Mouse (Mus musculus) embryonic fibroblast, embryonic 13.5 days (primary cell): Measurements from ENCODE around the gene Krt88. TPM values are rescaled to one million over a fixed set of nuclear protein-coding genes. Genes with fewer than 3 reads are reported as not detected.

Experiments
- H3K27ac ChIP-seq: 2 replicates; pipeline ENCODE4 v1.5.1; 2012; ENCODE audit warnings: low read length, control low read depth, inconsistent platforms; ENCODE audit not compliant: insufficient read depth
- H3K4me1 ChIP-seq: 2 replicates; pipeline ENCODE4 v1.6.1; 2011; ENCODE audit warnings: low read length; ENCODE audit not compliant: control insufficient read depth, insufficient read depth
- H3K4me3 ChIP-seq: 2 replicates; pipeline ENCODE4 v1.5.1; 2011; ENCODE audit warnings: mild to moderate bottlenecking, control low read depth, low read length; ENCODE audit not compliant: insufficient read depth
- CTCF ChIP-seq: IDR thresholded peaks from 2 replicates; pipeline ENCODE4 v1.5.1; 2011; ENCODE audit warnings: mild to moderate bottlenecking, control low read depth, low read length, moderate library complexity, borderline replicate concordance; ENCODE audit not compliant: insufficient read depth
- POLR2A ChIP-seq: IDR thresholded peaks from 2 replicates; pipeline ENCODE4 v1.6.1; 2011; ENCODE audit warnings: low read depth, mild to moderate bottlenecking, control low read depth, low read length, moderate library complexity
- polyA plus RNA-seq: library from polyadenylated mRNA; stranded (reverse); fragments of >200 nt; gene quantifications from 2 replicates; pipeline ENCODE4 v1.2.4, GENCODE M21; 2011; ENCODE audit warnings: low read depth; ENCODE audit not compliant: missing spikeins, insufficient read length

The Krt88 gene
- polyA plus RNA-seq, 1 experiment: not detected

DNA sequence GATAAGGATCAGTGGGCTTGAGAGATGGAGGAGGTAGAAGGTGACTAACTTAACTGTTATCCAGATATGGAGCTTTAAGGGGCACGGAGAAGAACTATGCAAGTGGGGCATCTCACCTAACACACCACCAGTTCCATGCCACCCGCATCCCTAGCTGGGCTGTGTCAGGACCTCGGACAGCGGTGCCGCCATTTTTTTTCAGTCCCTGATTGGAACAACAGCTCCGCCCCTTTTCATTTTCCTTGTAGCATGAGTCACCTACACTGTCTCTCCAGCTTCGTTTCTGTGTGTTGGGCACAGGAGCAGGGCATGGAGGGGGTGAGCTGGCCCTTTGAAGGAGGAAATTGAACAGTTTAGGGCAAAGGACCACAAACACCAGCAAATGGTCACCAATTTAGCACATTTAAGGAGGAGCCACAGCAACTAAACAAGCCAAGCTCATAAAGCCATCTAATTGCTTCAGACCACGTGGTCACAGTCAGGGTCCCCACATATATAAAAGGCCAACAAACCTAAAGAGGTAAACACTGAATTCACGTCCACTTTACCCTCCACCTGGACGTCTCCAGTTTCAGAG, 25.5 kb downstream of the Krt88 start, which contains the start of gene Krt86:
Gene Krt86, plus strand, starts transcription at position 527 of the 577 bp plus-strand sequence.
- Histone ChIP-seq H3K4me1 (no peaks in the 10 kb centered on the region), H3K27ac (no peak within 1 kb of the TSS), H3K4me3 (no peak within 1 kb of the TSS)
- no peak for TF ChIP-seq POLR2A
- no peak for TF ChIP-seq CTCF

DNA sequence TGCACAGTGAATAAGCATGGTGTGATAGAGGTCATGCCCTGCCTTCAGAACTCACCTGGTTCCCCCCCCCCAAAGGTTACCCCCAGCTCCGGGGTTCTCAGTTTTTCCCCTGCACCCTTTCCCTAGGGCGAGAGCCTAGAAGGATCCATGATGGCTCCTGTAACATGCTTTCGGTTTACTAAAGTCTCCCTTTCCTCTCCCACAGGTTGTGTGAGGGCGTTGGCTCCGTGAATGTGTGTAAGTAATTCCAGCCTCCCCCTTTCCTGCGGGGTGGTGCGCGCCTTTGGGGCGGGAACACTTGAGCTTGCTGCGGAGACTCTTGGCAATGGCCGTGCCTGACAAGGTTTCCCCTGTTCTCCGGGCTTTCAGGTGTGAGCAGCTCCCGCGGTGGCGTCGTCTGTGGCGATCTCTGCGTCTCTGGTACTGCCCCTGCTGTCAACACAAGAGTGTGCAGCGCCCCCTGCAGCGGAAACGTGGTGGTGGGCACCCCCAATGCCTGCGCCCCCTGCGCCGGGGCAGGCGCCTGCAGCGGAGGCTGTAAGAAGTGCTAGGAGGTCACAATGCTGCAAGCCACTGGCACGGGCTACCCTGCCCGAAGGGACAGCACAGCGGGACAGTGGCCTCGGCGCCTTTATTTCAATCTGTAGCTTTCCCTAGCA, 31.6 kb downstream of the Krt88 start:
- Histone ChIP-seq H3K4me3 (peak overlapping the region; percentile 7; the same call in 1 of the 2 replicates), H3K27ac (no peak overlapping the region), H3K4me1 (no peaks in the 10 kb centered on the region)
- TF ChIP-seq POLR2A (no peak), CTCF (peak; percentile 43; the same call in 1 of the 2 replicates)

DNA sequence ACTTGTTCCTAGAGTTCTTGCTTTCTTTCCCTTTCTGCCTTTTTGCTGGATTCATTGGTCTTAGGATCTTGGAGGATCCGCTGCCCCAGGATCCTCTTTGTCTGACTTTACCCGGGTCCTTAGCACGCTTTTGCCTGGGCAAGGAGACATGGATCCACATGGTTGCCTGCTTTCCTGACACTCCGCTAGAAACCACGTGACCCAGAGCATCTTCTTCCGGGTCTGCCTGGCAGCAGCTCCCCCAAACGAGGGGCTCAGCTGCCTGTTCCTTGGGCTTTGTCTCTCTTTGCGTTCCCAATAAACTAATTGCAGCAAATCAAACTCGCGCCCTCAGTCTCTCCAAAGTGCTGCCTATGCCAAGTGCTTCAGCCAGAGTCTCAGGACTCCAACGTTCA, 32.1 kb downstream of the Krt88 start:
- no peak for TF ChIP-seq POLR2A
- no peak for TF ChIP-seq CTCF
- H3K27ac ChIP-seq: no peak overlapping the region
- no peaks in the 10 kb centered on the region for H3K4me1 ChIP-seq
- H3K4me3 ChIP-seq: no peak overlapping the region

DNA sequence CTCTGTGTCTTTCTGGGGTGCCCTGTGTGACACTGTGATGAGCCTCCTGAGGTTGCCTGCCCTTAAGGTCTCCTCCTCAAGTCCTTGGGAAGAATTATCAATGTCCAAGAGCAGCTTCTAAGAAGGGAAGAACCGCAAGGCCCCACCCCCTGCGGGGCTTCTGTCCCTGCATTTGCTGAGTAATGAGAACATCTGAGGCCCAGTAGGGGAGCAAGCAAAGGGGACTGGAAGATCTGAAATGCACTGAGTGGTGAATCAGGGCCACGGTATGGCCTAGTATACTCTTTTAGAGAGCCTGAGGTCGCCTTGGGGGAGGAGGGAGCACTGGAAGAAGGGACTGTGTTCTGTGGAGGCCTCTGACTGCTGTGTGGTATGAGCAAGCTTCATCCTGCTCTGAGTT, 34.5 kb downstream of the Krt88 start:
- TF ChIP-seq POLR2A: no peak
- no peak for TF ChIP-seq CTCF
- Histone ChIP-seq H3K4me1 (no peaks in the 10 kb centered on the region), H3K4me3 (no peak overlapping the region), H3K27ac (no peak overlapping the region)

DNA sequence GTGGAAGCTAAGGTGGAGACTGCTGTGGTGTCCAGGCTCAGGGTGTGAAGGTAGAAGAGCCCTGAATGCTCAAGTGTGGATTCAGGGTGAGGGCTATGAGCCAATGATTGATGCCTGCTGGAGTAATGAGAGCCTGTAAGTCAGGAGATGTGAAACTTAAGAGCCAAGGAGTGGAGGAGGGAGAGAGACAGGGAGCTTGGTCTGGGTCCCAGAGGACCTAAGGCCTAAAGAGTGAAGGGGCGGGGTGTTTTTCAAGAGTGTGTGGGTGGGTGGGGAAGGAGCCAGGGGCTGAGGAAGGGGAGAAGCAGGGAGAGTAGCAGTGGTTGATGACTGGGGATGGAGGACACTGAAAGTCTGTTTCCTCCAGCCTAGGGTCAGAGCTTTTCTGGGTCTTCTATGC, 36.1 kb downstream of the Krt88 start:
- H3K4me1 ChIP-seq: no peaks in the 10 kb centered on the region
- no peak for TF ChIP-seq CTCF
- TF ChIP-seq POLR2A: no peak
- no peak overlapping the region for H3K27ac ChIP-seq
- H3K4me3 ChIP-seq: no peak overlapping the region

DNA sequence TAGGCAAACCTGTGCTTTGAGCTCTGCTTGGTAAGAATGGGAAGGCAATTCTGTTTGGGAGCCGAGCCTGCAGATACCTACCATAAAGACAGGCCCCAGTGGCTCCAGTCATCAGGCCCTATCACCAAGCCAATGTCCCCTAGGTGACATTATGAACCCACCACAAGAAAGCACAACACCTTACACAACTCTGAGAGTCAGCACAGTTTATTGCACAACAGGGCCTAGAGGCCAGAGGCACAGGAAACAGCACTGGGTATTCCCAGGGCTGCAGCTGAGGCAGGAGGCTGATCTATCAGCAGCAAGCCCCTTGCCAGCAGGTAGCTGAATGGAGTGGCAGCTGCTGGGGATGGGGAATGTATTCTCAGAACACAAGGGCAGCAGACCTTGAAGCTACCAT, 37.4 kb downstream of the Krt88 start:
- Histone ChIP-seq H3K4me1 (no peaks in the 10 kb centered on the region), H3K27ac (no peak overlapping the region), H3K4me3 (no peak overlapping the region)
- TF ChIP-seq CTCF: no peak
- no peak for TF ChIP-seq POLR2A

DNA sequence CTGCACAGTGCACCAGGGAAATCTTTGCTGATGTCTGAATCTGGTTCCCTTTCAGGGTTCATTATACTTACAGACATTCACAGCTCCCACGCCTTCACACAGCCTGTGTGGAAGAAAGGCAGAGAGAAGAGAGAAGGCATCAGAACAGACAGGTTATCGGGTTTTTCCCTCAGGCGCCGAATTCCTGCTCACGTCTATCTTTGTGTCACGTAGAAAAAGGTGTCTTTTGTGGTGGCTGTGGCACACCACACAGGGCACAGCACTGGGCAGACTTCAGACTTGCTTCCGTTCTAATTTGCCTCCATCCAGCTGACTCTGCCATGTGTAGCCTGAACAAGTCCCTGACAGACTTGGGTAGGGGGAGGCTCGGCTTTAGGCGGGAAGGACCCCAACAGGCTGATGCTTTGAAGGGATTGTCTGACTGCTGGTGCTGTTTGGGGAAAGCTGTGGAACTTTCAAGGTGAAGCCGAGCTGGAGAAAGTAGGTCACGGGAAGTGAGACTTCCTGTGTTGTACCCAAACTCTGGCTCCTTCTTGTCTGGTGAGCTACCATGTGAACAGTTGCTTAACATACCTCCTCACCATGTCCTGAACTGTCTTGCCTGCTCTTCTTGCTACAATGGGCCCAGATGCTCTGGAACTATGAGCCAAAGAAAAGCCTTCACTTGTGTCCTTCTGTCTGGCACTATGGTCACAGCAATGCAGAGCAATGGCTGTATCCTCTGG, 38.5 kb downstream of the Krt88 start:
- H3K4me1 ChIP-seq: no peaks in the 10 kb centered on the region
- TF ChIP-seq CTCF (no peak), POLR2A (no peak)

DNA sequence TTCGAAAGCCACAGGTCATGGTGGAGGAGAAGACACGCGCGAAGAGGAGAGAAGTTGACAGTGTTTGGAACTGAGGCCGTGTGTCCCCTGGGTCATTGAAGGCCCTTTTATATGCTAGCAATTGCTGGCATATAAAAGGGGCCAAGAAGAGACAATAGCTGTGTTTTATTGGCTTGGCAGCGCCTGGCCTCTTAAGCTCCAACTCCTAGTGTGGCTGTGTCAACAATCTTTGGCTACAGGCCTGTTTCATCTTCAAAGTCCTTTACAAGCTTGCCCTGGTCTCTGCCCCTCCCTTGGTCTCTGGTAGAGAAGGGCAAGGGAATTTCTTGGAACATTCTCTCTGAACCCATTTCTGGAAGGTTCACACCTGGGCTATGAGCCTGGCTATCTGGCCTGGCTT, 43.9 kb downstream of the Krt88 start, which contains the start of gene Krt83:
Gene Krt83, minus strand, starts transcription at position 82 of the 400 bp plus-strand sequence.
- Histone ChIP-seq H3K27ac (no peak within 1 kb of the TSS), H3K4me3 (no peak within 1 kb of the TSS)
- TF ChIP-seq POLR2A (no peak), CTCF (no peak)

More for the DNA sequence above, 38.5 kb downstream of the Krt88 start:
- H3K4me3 ChIP-seq: no peak overlapping the region
- H3K27ac ChIP-seq: no peak overlapping the region

DNA sequence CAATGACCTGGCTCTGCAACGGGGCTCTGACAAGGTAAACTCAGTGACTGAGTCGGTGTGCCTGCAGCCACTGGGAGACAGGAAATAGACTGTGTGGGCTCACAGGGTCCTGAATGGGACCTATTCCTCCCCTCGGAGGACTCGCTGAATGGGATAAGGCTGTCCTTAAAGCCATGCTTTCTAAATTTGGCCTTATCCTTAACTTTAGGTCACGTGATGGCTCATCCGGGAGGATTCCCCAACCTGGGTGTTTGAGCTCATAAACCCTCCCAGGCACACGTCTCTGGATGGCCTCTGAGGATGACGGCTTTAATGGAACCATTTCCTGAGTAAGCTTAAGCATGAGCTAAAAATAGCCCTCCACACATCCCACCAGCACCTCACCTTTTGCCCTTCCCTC, 45.2 kb downstream of the Krt88 start:
- Histone ChIP-seq H3K4me3 (no peak overlapping the region), H3K4me1 (no peaks in the 10 kb centered on the region), H3K27ac (no peak overlapping the region)
- TF ChIP-seq CTCF: no peak
- no peak for TF ChIP-seq POLR2A

More for the DNA sequence above, 43.9 kb downstream of the Krt88 start, which contains the start of gene Krt83:
- H3K4me1 ChIP-seq: no peaks in the 10 kb centered on the region

DNA sequence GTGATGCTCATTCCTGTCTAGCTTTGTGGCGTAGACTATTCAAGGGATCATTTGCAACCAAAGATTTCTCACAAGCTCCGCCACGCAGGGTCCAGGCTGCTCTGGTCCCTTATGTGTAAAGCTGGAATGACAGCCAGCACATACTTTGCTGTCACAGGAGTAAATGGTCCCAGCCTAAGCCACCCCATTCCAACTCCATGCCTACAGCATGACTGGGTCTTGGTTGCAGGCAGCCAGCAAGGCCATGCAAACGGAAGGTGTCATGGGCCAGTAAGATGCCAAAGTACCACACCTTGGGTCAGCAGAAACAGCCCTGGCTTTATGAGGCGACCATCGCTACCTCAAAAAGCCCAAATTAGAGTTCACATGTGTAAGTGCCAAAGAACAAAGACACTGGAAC, 46.2 kb downstream of the Krt88 start:
- TF ChIP-seq POLR2A (no peak), CTCF (no peak)
- no peak overlapping the region for H3K27ac ChIP-seq
- H3K4me1 ChIP-seq: no peaks in the 10 kb centered on the region
- H3K4me3 ChIP-seq: no peak overlapping the region
